Mouse (Mus musculus): ENCODE measurements around the gene Gtf3a.

Gtf3a gene

DNA sequence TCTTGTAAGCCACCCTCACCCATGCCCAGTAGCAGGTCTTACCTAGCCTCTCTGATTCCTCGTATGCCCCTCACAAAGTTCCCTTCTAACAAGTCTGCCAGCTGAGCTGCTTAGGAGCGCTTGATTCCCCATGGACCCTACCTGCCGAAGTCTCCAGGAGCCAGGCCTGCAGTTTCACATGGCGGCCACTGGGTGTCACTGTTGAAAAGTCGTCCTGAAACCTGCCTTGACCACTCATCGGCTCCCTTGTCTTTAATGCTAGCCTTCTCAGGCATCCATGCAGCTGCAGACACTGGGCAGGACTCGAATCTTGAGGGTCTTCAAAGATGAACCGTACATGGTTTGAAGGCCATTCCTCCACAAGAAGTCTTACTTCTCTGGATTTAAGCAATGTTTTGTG lies 34.8 kb downstream of the Gtf3a start:
- in situ Hi-C loops (cut with MboI): loop anchor here (10.0 kb wide), 1 partner anchor 252 kb away; no protein-coding TSS in a partner anchor

- in situ Hi-C loops (cut with MboI): loop anchor here (10.0 kb wide), 1 partner anchor 249 kb away; no protein-coding TSS in a partner anchor
Observed at GRCm38 (mm10) chr5:146985725-146986433, 37.4 kb downstream of the Gtf3a start.

DNA sequence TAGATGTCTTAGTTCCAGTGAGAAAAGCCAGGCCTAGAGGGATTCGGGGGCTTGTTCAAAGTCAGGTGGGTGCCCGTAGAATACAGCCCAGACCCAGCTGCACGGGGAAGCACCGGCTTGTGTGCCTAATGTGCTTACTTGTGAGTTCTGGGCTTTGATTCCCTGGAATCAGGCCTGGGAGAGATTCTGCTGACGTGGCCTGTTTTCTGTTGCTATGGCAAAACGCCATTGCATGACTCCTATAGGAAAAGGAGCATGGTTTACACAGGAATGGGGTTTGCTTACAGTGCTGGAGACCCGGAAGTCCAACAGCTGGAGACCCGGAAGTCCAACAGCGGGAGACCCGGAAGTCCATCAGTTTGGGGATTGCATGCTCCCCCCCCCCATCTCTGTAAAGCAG lies 39.1 kb downstream of the Gtf3a start:
- in situ Hi-C loops (cut with MboI): loop anchor here (10.0 kb wide), 1 partner anchor 247 kb away; no protein-coding TSS in a partner anchor

GRCm38 (mm10) chr5:146989051-146989450 lies 40.6 kb downstream of the Gtf3a start:
- in situ Hi-C loops (cut with MboI): loop anchor here (10.0 kb wide), 1 partner anchor 246 kb away; no protein-coding TSS in a partner anchor

DNA sequence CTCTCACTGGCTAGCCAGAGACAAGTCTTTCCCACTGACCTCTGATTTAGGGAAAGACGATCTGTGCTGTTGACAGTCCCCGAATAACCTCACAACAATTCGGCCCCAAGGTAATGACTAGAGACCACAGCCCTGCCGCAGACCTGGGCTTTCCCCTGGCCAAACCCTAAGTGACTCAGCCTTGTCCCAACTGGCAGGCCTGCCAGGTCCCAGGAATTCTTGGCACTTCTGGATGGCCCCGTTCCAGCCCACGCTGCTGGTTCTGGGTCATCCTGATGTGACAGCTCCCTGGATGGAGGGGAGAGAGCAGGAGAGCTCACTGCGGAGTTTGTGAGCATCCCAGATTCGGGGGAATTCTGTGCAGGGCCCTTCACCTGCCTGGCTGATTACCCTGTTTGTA lies 45.1 kb downstream of the Gtf3a start:
- in situ Hi-C loops (cut with MboI): no loop called here

- in situ Hi-C loops (cut with MboI): no loop called here
Observed at GRCm38 (mm10) chr5:146994973-146995372, 46.5 kb downstream of the Gtf3a start.

DNA sequence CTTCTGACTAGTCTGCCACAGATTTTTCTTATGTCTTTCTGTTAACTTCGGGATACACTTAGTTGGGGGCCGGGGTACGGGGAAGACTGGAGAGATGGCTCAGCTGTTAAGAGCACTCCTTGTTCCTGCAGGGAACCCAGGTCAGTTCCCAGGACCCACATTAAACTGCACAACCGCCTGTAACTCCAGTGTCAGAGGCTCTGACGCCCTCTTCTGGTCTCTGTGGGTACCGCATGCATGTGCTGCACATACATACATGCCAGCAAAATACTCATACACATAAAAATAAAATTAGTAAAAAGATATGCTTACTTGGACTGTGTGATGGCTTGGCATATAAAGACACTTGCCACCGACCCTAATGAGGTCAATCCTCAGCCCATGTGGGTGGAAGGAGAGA lies 48.4 kb downstream of the Gtf3a start:
- in situ Hi-C loops (cut with MboI): no loop called here

- in situ Hi-C loops (cut with MboI): no loop called here
Observed at GRCm38 (mm10) chr5:146998802-146999201, 50.3 kb downstream of the Gtf3a start.

GRCm38 (mm10) chr5:147001312-147001711 lies 52.9 kb downstream of the Gtf3a start:
- in situ Hi-C loops (cut with MboI): no loop called here

DNA sequence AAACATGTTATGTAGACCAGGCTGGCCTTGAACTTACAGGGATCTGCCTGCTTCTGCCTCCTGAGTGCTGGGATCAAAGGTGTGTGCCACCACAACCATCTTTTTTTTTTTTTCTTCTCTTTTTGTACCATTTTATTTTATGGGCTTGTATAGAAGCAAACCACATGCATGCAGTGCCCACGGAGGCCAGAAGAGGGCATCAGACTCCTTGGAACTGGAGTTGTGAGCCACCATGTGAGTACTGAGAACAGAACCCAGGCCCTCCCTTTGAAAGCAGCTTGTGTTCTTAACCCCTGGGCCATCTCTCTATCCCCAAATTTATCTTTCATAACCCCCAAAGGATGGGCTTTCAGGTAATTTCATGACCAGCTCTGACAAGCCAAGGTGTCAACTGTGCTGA lies 54.8 kb downstream of the Gtf3a start:
- in situ Hi-C loops (cut with MboI): no loop called here

Measured in mature B cell (primary cell).